Mouse (Mus musculus): ENCODE measurements around the gene Serpina3a.

DNA sequence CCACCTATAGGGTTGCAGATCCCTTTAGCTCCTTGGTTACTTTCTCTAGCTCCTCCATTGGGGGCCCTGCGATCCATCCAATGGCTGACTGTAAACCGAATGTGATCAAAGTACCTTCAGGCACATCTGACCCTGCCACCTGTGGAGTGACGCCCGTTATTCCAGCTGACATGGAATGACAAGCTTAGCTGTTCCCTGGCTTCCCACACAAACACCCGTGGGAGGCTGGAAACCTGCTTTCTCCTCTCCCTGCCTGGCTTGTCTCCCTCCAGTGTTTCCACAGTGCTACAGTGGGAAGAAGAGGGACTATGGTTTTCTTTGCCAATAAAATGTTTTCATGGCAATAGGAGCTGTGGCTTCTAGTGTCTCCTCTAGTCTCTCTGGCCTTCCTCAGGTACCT is 40.2 kb upstream of the Serpina3a start:
- no peak for TF ChIP-seq MYOG (IDR thresholded peaks at IDR 0.05; ENCODE audit: control insufficient read depth, extremely low read depth, insufficient read length)
- TF ChIP-seq CEBPB (IDR thresholded peaks at IDR 0.05; ENCODE audit: low read depth): no peak
- TF ChIP-seq CTCF (IDR thresholded peaks at IDR 0.05; ENCODE audit: control insufficient read depth, insufficient read depth, insufficient read length): no peak
